In genomic region chr8:95281493-95281892, GRCm38 (mm10) we compare ENCODE assay signal across 17 mouse cellular contexts. TPM values are rescaled to one million over a fixed set of nuclear protein-coding genes. Genes with fewer than 3 reads are reported as not detected.
A peak's percentile ranks its signal among the peaks of the same experiment; 100 is the strongest.
DNase-seq lines count a peak whose midpoint lies in the region; ATAC-seq and TF ChIP-seq lines count a peak whose summit lies in the region.
"Had no signal": no experiment of that assay in that cellular context is flagged by ENCODE, and none has a peak within 500 bp of the region (broad histone marks: within the 10 kb centered on the region; RNA-seq: fewer than 3 reads in every experiment).

No protein-coding gene starts in this region.

- H3K27ac ChIP-seq in heart, postnatal 0 days (ENCODE audit: low read depth), result no peak overlapping the region
- no peak overlapping the region for H3K27ac ChIP-seq in heart, embryonic 10.5 days
- 0 out of 2 replicates have a peak overlapping the region, but pooled peaks have one; percentile 20 for H3K27ac ChIP-seq in midbrain, embryonic 14.5 days (replicated peaks; ENCODE audit: low read depth, low read length)
- H3K27ac ChIP-seq: embryonic facial prominence, embryonic 12.5 days; neural tube, embryonic 13.5 days had no signal

- no peak overlapping the region for H3K4me3 ChIP-seq in heart, postnatal 0 days (ENCODE audit: low read depth, low read length)
- H3K4me3 ChIP-seq in heart, embryonic 10.5 days, result no peak overlapping the region
- H3K4me3 ChIP-seq in midbrain, embryonic 14.5 days (replicated peaks; ENCODE audit: low read depth, low read length), result no peak overlapping the region
- H3K4me3 ChIP-seq: embryonic facial prominence, embryonic 12.5 days; neural tube, embryonic 13.5 days had no signal

- H3K9ac ChIP-seq in heart, postnatal 0 days (replicated peaks; ENCODE audit: low read depth, low read length), result no peak overlapping the region
- H3K9ac ChIP-seq in midbrain, embryonic 14.5 days (replicated peaks; ENCODE audit: low read length), result no peak overlapping the region
- H3K9ac ChIP-seq: embryonic facial prominence, embryonic 12.5 days; neural tube, embryonic 13.5 days had no signal

- no peak for DNase-seq in heart, postnatal 0 days (ENCODE audit: low spot score)
- DNase-seq in heart, embryonic 10.5 days (ENCODE audit: low spot score), result no peak
- DNase-seq in R1 (ENCODE audit: low read depth, low spot score), result peak; percentile 8
- DNase-seq in brain, adult 2 months (ENCODE audit: low read depth, low spot score), result peak; percentile 59
- peak; percentile 53 for DNase-seq in midbrain, embryonic 14.5 days
- DNase-seq in kidney, adult 18-20 months, result no peak
- DNase-seq in adrenal gland, adult 8-10 months, result no peak
- DNase-seq: cerebellum, adult 8-10 months; kidney, postnatal 4 days; lung, adult 18-20 months had no signal

- TF ChIP-seq CTCF in heart, postnatal 0 days (IDR thresholded peaks at IDR 0.05; ENCODE audit: low read depth), result no peak

- no peak for TF ChIP-seq EP300 in heart, postnatal 0 days (IDR thresholded peaks at IDR 0.05; ENCODE audit: low read depth)

- no peaks in the 10 kb centered on the region for H3K27me3 ChIP-seq in heart, postnatal 0 days (ENCODE audit: control insufficient read depth, insufficient read depth, low read length)
- no peaks in the 10 kb centered on the region for H3K27me3 ChIP-seq in heart, embryonic 10.5 days (ENCODE audit: insufficient read depth, poor library complexity, severe bottlenecking)
- no peaks in the 10 kb centered on the region for H3K27me3 ChIP-seq in midbrain, embryonic 14.5 days (ENCODE audit: control insufficient read depth, insufficient read depth, low read length)
- H3K27me3 ChIP-seq: embryonic facial prominence, embryonic 12.5 days; neural tube, embryonic 13.5 days had no signal

- H3K36me3 ChIP-seq in heart, postnatal 0 days (replicated peaks; ENCODE audit: control insufficient read depth, insufficient read depth, low read length), result no peaks in the 10 kb centered on the region
- H3K36me3 ChIP-seq in heart, embryonic 10.5 days, result no peaks in the 10 kb centered on the region
- no peaks in the 10 kb centered on the region for H3K36me3 ChIP-seq in midbrain, embryonic 14.5 days (ENCODE audit: control insufficient read depth, insufficient read depth, low read length)
- H3K36me3 ChIP-seq: embryonic facial prominence, embryonic 12.5 days; neural tube, embryonic 13.5 days had no signal

- no peaks in the 10 kb centered on the region for H3K9me3 ChIP-seq in heart, postnatal 0 days (replicated peaks; ENCODE audit: control insufficient read depth, low read length)
- H3K9me3 ChIP-seq in heart, embryonic 10.5 days, result no peaks in the 10 kb centered on the region
- H3K9me3 ChIP-seq in midbrain, embryonic 14.5 days (ENCODE audit: control insufficient read depth, low read length), result no peaks in the 10 kb centered on the region
- H3K9me3 ChIP-seq: embryonic facial prominence, embryonic 12.5 days; neural tube, embryonic 13.5 days had no signal

- 54% methylated on average over 5 of the region's 5 CpGs for WGBS in heart, postnatal 0 days
- 61% methylated on average over 5 of the region's 5 CpGs for WGBS in heart, embryonic 10.5 days
- 48% methylated on average over 5 of the region's 5 CpGs for WGBS in midbrain, embryonic 14.5 days

- no peak overlapping the region for H3K4me2 ChIP-seq in heart, postnatal 0 days (ENCODE audit: low read depth, low read length)
- H3K4me2 ChIP-seq in midbrain, embryonic 14.5 days (ENCODE audit: low read length), result no peak overlapping the region
- H3K4me2 ChIP-seq: embryonic facial prominence, embryonic 12.5 days; neural tube, embryonic 13.5 days had no signal

- H3K4me1 ChIP-seq in heart, postnatal 0 days (ENCODE audit: control insufficient read depth, insufficient read depth), result no peaks in the 10 kb centered on the region
- peaks cover 12% of the 10 kb centered on the region; the same call in 1 of the 2 replicates for H3K4me1 ChIP-seq in heart, embryonic 10.5 days
- H3K4me1 ChIP-seq in midbrain, embryonic 14.5 days (ENCODE audit: control insufficient read depth, insufficient read depth, low read length), result peaks cover 9% of the 10 kb centered on the region
- H3K4me1 ChIP-seq: embryonic facial prominence, embryonic 12.5 days had no signal

- peak; percentile 30; the same call in 1 of the 2 replicates for ATAC-seq in heart, postnatal 0 days (ENCODE audit: insufficient read depth, low read depth)
- ATAC-seq in midbrain, embryonic 14.5 days (ENCODE audit: low FRiP score, low TSS enrichment), result 0 out of 2 replicates have a peak, but pooled peaks have one; percentile 27

RNA-seq across cellular contexts. Expression of gene Cngb1, which starts 24.9 kb away (rescaled TPM):
- total RNA-seq in heart, postnatal 0 days (2014; rRNA removed; ENCODE audit: low replicate concordance), result not detected in 2 replicates
- 1.1 and 1.4 TPM in 2 replicates for polyA plus RNA-seq in heart, postnatal 0 days (2015; fragmentation: Nextera tagmentation; extraction: Ambion mirVana)
- 0.17 TPM in 1 of 2 replicates, not detected in the other for polyA plus RNA-seq in heart, embryonic 10.5 days (2016; fragmentation: Nextera tagmentation; extraction: Ambion mirVana)
- polyA plus RNA-seq in midbrain, embryonic 14.5 days (2014; fragmentation: Nextera tagmentation; extraction: Ambion mirVana), result 0.47 and 0.59 TPM in 2 replicates
- total RNA-seq in adrenal gland, adult 8-10 months (2022), result 1 to 10 TPM in 2 of 4 experiments, under 1 TPM in 2; 0.70 to 1.1 (median 0.95) TPM
- polyA plus RNA-seq: limb, embryonic 11.5 days had no signal

RNA-seq across cellular contexts. Expression of gene Tepp, which starts 28.9 kb away (rescaled TPM):
- total RNA-seq in heart, postnatal 0 days (2014; rRNA removed; ENCODE audit: low replicate concordance), result not detected in 2 replicates
- polyA plus RNA-seq in heart, postnatal 0 days (2015; fragmentation: Nextera tagmentation; extraction: Ambion mirVana), result not detected in 2 replicates
- polyA plus RNA-seq in heart, embryonic 10.5 days (2016; fragmentation: Nextera tagmentation; extraction: Ambion mirVana), result not detected in 2 replicates
- polyA plus RNA-seq in midbrain, embryonic 14.5 days (2014; fragmentation: Nextera tagmentation; extraction: Ambion mirVana), result 0.83 and 2.7 TPM in 2 replicates
- 1 to 10 TPM; 1.5 to 1.7 (median 1.6) TPM for total RNA-seq in adrenal gland, adult 8-10 months (2022)
- total RNA-seq: gastrocnemius, adult 18-20 months; megakaryocyte progenitor cell, adult 5-6 weeks had no signal
- polyA plus RNA-seq: intestine, embryonic 14.5 days; stomach, embryonic 16.5 days had no signal

RNA-seq across cellular contexts. Expression of gene Zfp319, which starts 50.3 kb away (rescaled TPM):
- 7.0 and 7.8 TPM in 2 replicates for total RNA-seq in heart, postnatal 0 days (2014; rRNA removed; ENCODE audit: low replicate concordance)
- 3.0 and 3.6 TPM in 2 replicates for polyA plus RNA-seq in heart, postnatal 0 days (2015; fragmentation: Nextera tagmentation; extraction: Ambion mirVana)
- polyA plus RNA-seq in heart, embryonic 10.5 days (2016; fragmentation: Nextera tagmentation; extraction: Ambion mirVana), result 7.5 TPM in 2 replicates
- polyA plus RNA-seq in midbrain, embryonic 14.5 days (2014; fragmentation: Nextera tagmentation; extraction: Ambion mirVana), result 15.9 and 17.9 TPM in 2 replicates
- total RNA-seq in adrenal gland, adult 8-10 months (2022), result 10 to 100 TPM; 10.6 to 15.1 (median 12.7) TPM

RNA-seq across cellular contexts. Expression of gene Usb1, which starts 50.6 kb away (rescaled TPM):
- 37.3 and 49.0 TPM in 2 replicates for total RNA-seq in heart, postnatal 0 days (2014; rRNA removed; ENCODE audit: low replicate concordance)
- polyA plus RNA-seq in heart, postnatal 0 days (2015; fragmentation: Nextera tagmentation; extraction: Ambion mirVana), result 28.8 and 29.6 TPM in 2 replicates
- polyA plus RNA-seq in heart, embryonic 10.5 days (2016; fragmentation: Nextera tagmentation; extraction: Ambion mirVana), result 31.5 and 33.0 TPM in 2 replicates
- polyA plus RNA-seq in midbrain, embryonic 14.5 days (2014; fragmentation: Nextera tagmentation; extraction: Ambion mirVana), result 32.0 and 37.3 TPM in 2 replicates
- 10 to 100 TPM; 16.7 to 24.1 (median 20.2) TPM for total RNA-seq in adrenal gland, adult 8-10 months (2022)

Comparison
In these comparisons a context has a peak if more than half of its experiments do, and no peak if none do; other contexts are left out.
1. DNase-seq: peak in R1 (single experiment), brain, adult 2 months (single experiment) and midbrain, embryonic 14.5 days (single experiment); none in heart, postnatal 0 days (single experiment), heart, embryonic 10.5 days (single experiment), kidney, adult 18-20 months (single experiment) and adrenal gland, adult 8-10 months (single experiment).